Mouse (Mus musculus) E14TG2a.4 (cell line): Measurements from ENCODE around the gene Aox3.

Experiments
- CTCF ChIP-seq: conservative IDR thresholded peaks from 2 replicates; pipeline ENCODE4 v1.5.1; 2014; ENCODE audit warnings: low read length
- NANOG ChIP-seq: IDR thresholded peaks from 2 replicates; pipeline ENCODE4 v1.6.1; 2014; ENCODE audit warnings: borderline replicate concordance, low read length, mixed read lengths
- POU5F1 ChIP-seq: IDR thresholded peaks from 2 replicates; pipeline ENCODE4 v1.6.1; 2014; ENCODE audit warnings: low read length, borderline replicate concordance

GRCm38 (mm10) chr1:58248518-58248917 lies 135.6 kb downstream of the Aox3 start:
- TF ChIP-seq CTCF = no peak
- no peak for TF ChIP-seq POU5F1
- TF ChIP-seq NANOG = no peak
